Mouse (Mus musculus): ENCODE measurements around the gene Fstl3. TPM values are rescaled to one million over a fixed set of nuclear protein-coding genes. Genes with fewer than 3 reads are reported as not detected.

Gene Fstl3
- polyA plus RNA-seq, 1 experiment from 2014 or later = 0.58 TPM

DNA sequence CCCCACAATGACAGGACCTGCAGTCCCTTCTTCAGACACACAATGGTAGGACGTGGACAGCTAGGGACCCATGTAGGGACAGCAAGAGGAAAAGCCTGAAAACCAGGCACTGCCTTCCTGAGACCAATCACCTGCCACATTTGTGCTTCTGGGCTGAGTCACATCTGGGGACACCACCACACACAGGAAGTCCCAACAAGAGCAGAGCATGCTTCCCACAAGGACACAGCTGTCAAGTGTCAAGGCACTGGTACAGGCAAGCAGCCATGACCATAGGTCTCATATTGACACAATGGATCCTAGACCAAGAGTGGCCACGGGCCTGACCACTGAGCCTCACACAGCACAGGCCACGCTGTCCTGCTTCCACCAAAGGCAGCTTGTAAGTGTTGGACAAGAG lies 14.2 kb upstream of the Fstl3 start:
- ATAC-seq (ENCODE audit: low read depth) (no peak), DNase-seq (no peak)
- H3K4me3 ChIP-seq (replicated peaks) = no peak overlapping the region
- H3K27me3 ChIP-seq = no peaks in the 10 kb centered on the region
- no peaks in the 10 kb centered on the region for H3K9me3 ChIP-seq (replicated peaks)
- 77% methylated on average over 3 of the region's 3 CpGs for WGBS (ENCODE audit: insufficient replicate concordance)
- peaks cover 44% of the 10 kb centered on the region for H3K4me1 ChIP-seq (replicated peaks)
- H3K36me3 ChIP-seq = peaks cover 67% of the 10 kb centered on the region
- H3K27ac ChIP-seq = no peak overlapping the region
- no peak overlapping the region for H3K9ac ChIP-seq
- no peak overlapping the region for H3K4me2 ChIP-seq

DNA sequence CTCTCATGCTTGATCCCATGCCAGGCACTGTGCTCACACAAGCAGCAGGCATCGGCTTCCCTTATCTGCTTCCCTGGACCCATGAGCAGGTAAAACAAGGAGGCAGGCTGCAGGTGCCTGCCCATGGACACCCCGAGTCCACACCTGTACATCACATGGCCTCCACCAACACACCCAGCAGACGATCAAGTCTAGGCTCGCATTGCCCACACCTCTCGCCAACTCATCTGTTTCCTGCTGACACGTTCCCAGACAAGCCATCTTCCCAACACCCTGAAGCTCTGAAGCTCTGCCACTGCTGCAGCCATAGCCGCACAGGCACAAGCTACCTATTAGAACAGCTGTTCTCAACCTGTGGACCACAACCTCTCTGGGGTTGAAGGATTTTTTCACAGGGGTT lies 12.8 kb upstream of the Fstl3 start:
- DNase-seq (no peak), ATAC-seq (ENCODE audit: low read depth) (no peak)
- Histone ChIP-seq H3K9me3 (replicated peaks) (no peaks in the 10 kb centered on the region), H3K36me3 (peaks cover 54% of the 10 kb centered on the region), H3K4me3 (replicated peaks) (no peak overlapping the region), H3K9ac (0 out of 2 replicates have a peak overlapping the region, but pooled peaks have one; percentile 1), H3K4me1 (replicated peaks) (peaks cover 52% of the 10 kb centered on the region), H3K27ac (no peak overlapping the region), H3K27me3 (no peaks in the 10 kb centered on the region), H3K4me2 (0 out of 2 replicates have a peak overlapping the region, but pooled peaks have one; percentile 88)
- 67% methylated on average over 7 of the region's 7 CpGs for WGBS (ENCODE audit: insufficient replicate concordance)

DNA sequence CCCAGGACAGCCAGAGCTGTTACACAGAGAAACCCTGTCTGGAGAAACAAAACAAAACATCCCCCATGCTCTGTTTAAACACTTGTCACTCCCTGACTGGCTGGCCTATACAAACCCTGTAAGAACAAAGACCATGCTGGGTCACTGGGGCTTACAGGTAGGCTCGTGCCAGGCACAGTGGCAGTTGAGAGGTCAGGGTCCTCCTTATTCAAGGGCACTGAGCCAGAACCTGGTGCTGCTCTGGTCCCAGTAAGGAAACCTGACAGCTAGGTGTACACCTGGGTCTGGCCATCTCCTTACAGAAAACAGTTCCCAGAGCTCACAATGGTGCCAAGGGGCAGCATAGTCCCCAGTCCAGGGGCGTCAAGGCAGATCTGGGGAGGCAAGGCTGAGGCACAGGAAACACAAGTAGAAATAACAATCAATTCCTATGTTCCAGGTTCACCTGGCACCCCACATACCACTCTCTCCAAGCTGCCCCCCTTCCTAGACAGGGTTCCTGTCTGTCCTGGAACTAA lies 11.8 kb upstream of the Fstl3 start:
- Histone ChIP-seq H3K36me3 (peaks cover 45% of the 10 kb centered on the region), H3K4me3 (replicated peaks) (peak overlapping the region; percentile 95), H3K27ac (peak overlapping the region; percentile 92), H3K4me1 (replicated peaks) (peaks cover 52% of the 10 kb centered on the region), H3K27me3 (0 out of 2 replicates have a peak, but pooled peaks cover under 1% of the 10 kb centered on the region), H3K4me2 (peak overlapping the region; percentile 88), H3K9me3 (replicated peaks) (no peaks in the 10 kb centered on the region), H3K9ac (peak overlapping the region; percentile 96)
- no peak for ATAC-seq (ENCODE audit: low read depth)
- 74% methylated on average over 2 of the region's 2 CpGs for WGBS (ENCODE audit: insufficient replicate concordance)
- DNase-seq = no peak

DNA sequence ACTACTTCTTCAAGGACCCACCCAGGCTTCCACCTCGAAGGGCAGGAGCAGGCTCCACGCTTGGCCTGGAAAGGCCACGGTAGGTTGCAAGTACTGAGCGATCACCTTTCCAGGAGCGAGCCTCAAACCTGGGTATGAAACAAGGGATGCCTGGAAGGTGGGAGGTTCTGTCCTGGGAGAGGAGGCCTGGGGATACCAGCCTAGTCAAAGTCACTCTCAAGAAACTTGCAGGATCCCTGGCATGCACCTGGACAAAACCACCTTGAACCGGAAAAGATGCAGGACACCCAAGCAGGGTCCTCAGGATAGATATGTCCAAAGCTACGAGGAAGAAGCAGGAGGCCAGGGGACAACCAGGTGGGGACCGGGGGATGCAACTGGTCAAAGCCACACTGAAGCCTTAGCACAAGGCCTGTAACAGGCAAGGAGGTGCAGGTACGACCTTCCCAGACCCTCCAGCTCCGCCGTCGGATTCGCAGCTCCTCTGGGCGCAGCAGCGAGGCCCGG lies 11.0 kb upstream of the Fstl3 start:
- Histone ChIP-seq H3K4me3 (replicated peaks) (peak overlapping the region; percentile 95), H3K9me3 (replicated peaks) (no peaks in the 10 kb centered on the region), H3K36me3 (peaks cover 38% of the 10 kb centered on the region), H3K27me3 (0 out of 2 replicates have a peak, but pooled peaks cover 6% of the 10 kb centered on the region), H3K4me1 (replicated peaks) (peaks cover 52% of the 10 kb centered on the region), H3K4me2 (peak overlapping the region; percentile 88), H3K9ac (peak overlapping the region; percentile 96), H3K27ac (peak overlapping the region; percentile 92)
- DNase-seq = no peak
- 3% methylated on average over 16 of the region's 16 CpGs for WGBS (ENCODE audit: insufficient replicate concordance)
- no peak for ATAC-seq (ENCODE audit: low read depth)

DNA sequence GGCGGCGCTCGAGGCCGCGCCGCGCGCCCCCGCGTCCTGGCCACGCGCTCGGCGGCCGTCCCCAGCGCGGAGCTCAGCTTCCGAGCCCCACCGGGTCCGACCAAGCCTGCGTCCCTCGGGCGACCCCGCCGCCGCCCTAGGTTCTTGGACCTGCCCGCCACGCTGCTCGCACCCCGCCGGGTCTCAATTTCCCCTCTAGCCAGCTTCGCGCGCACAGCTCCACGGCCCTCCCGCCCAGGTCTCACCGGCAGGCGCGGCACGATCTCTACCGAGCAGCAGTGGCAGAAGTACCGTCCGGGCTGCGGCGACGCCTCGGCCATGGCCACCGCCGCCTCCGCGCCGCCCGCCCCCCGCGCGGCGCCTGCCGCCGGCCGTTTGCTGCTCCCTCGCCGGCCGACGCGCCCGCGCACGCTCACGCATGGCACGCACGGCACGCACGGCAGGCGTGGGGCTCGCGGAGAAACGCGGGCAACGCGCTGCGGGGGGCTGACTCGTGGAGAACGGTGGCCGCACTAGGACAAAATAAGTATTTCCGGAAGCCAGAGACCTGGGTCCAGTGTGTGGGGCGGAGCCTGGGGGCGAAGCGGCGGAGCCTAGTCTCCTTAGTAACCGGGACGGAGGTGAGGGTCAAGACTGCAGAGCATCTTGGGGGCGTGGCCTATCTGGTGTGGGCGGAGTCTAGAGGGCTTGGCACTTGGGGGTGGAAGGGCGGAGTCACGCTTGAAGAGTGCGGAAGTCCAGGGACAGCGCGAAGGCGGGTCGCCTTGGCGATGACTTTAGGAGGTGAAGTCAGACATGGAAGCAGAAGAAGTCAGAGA lies 10.4 kb upstream of the Fstl3 start, which contains the start of gene Rnf126:
Gene Rnf126, minus strand, starts transcription at position 445 of the 818 bp plus-strand sequence.
- H3K27me3 ChIP-seq = 0 out of 2 replicates have a peak, but pooled peaks cover 6% of the 10 kb centered on the region
- peak within 1 kb of the TSS; percentile 88 for H3K4me2 ChIP-seq
- H3K9me3 ChIP-seq (replicated peaks) = no peaks in the 10 kb centered on the region
- H3K4me3 ChIP-seq (replicated peaks) = peak within 1 kb of the TSS; percentile 95
- ATAC-seq (ENCODE audit: low read depth) = peak; percentile 90
- WGBS (ENCODE audit: insufficient replicate concordance) = under 1% methylated on average over 100 of the region's 101 CpGs
- peaks cover 52% of the 10 kb centered on the region for H3K4me1 ChIP-seq (replicated peaks)
- DNase-seq = peak; percentile 99
- H3K27ac ChIP-seq = peak within 1 kb of the TSS; percentile 92
- peaks cover 31% of the 10 kb centered on the region for H3K36me3 ChIP-seq
- H3K9ac ChIP-seq = peak within 1 kb of the TSS; percentile 96

DNA sequence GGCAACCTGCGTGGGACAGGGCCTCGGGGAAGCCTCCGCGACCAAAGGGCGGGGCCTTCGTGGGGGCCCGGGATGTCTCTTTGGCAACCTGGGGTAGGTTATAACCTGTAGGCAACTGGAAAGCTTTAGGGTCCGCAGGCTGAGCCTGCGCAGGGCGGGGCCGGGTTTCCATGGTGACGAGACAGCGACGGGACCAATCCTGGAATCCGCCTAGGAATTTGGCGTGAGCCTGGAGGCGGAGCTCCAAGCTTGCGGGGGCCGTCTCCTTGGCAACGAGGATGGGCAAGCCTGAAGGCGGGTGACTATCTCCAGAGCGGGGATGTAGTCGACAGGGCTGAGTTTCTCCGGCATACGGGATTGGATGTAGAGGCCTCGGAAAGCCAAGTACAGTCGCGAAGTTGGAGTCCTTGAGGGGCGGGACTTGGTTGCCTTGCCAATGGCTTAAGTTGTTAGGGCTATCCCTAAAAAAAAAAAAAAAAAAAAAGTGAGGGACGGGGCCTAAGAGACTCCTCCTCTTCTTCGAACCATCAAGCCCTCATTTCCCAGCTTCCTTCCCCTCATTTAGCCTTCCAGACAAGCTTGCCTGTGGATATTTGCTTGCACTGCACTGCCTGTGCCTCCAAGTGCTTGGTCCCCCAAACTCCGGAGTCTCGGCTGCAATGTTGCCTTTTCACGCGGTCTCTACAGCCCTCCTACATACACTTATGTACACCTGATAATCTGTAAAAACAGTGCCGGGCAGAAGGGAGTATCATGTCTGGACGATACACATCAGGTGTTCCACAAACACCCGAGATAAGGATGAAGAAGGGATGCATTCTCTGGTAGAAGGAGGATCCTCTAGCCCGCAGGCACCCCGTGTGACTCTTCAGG lies 9.5 kb upstream of the Fstl3 start:
- H3K36me3 ChIP-seq = peaks cover 22% of the 10 kb centered on the region
- ATAC-seq (ENCODE audit: low read depth) (peak; percentile 43), DNase-seq (peak; percentile 79)
- H3K9me3 ChIP-seq (replicated peaks) = no peaks in the 10 kb centered on the region
- H3K27ac ChIP-seq = peak overlapping the region; percentile 92
- peak overlapping the region; percentile 96 for H3K9ac ChIP-seq
- 0 out of 2 replicates have a peak, but pooled peaks cover 6% of the 10 kb centered on the region for H3K27me3 ChIP-seq
- H3K4me1 ChIP-seq (replicated peaks) = peaks cover 52% of the 10 kb centered on the region
- 10% methylated on average over 40 of the region's 40 CpGs for WGBS (ENCODE audit: insufficient replicate concordance)
- H3K4me2 ChIP-seq = peak overlapping the region; percentile 88
- peak overlapping the region; percentile 95 for H3K4me3 ChIP-seq (replicated peaks)

DNA sequence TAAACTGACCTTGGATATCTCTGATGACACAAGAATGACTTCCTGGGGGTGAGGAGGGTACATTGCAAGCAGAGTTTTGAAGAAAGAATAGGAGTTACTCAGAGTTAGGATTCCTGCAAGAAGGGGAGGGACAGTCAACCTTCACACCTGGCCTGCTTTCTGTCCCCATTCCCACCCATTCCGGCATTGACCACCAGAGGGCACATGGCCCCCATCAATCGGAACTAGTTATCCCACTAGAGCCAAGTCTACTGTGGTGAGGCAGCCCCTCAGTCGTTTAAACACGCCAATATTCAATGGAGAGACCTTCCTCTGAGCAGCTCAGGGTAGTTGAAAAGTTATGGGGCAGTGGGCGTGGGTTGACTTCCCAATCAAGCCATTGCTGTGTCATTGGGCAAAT lies 8.7 kb upstream of the Fstl3 start:
- H3K36me3 ChIP-seq = peaks cover 20% of the 10 kb centered on the region
- 0 out of 2 replicates have a peak, but pooled peaks cover 6% of the 10 kb centered on the region for H3K27me3 ChIP-seq
- no peak for ATAC-seq (ENCODE audit: low read depth)
- H3K27ac ChIP-seq = no peak overlapping the region
- no peak overlapping the region for H3K4me3 ChIP-seq (replicated peaks)
- WGBS (ENCODE audit: insufficient replicate concordance) = under 1% methylated on average over 5 of the region's 5 CpGs
- H3K9me3 ChIP-seq (replicated peaks) = no peaks in the 10 kb centered on the region
- peaks cover 46% of the 10 kb centered on the region for H3K4me1 ChIP-seq (replicated peaks)
- H3K9ac ChIP-seq = no peak overlapping the region
- peak; percentile 67 for DNase-seq
- no peak overlapping the region for H3K4me2 ChIP-seq

DNA sequence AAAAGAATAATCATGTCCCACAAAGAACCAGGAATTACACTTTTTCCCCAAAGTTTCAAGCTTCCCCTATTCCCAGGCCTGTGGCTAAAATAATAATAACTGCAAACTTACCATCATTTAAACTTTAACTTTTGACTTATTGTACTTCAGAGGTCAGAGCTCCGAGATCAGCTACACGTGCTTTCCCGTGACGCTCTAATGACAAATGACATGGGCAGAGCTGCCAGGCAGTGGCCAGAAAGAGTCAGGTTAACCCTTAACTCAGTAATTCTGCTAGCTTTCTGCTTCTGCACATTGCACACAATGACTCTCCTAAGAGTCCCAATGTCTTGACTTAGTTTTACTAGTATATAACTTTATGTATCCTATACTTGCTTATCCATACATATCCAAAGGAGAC lies 7.7 kb upstream of the Fstl3 start:
- Histone ChIP-seq H3K27me3 (0 out of 2 replicates have a peak, but pooled peaks cover 6% of the 10 kb centered on the region), H3K36me3 (peaks cover 11% of the 10 kb centered on the region; the same call in 1 of the 2 replicates), H3K4me1 (replicated peaks) (peaks cover 37% of the 10 kb centered on the region), H3K4me3 (replicated peaks) (no peak overlapping the region), H3K9me3 (replicated peaks) (no peaks in the 10 kb centered on the region), H3K9ac (no peak overlapping the region), H3K27ac (no peak overlapping the region), H3K4me2 (no peak overlapping the region)
- ATAC-seq (ENCODE audit: low read depth) (no peak), DNase-seq (no peak)
- 47% methylated on average over 4 of the region's 4 CpGs for WGBS (ENCODE audit: insufficient replicate concordance)

DNA sequence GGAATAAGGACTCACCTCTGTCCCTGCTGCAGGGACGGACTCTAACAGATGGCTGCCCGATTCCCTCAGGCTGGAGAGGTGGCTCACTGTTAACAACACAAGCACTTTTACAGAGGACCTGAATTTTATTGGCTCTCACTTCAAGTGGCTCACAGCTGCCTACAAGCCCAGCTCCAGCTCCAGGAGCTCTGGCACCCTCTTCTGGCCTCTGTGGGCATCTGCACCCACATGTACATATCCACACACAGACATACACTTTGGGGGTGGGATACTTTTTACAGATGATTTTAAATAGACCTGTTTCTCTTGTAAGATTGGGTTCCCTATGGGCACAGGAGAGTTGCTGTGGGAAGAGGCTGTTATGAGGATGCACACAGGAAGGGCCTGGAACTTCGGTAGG lies 4.8 kb upstream of the Fstl3 start:
- no peaks in the 10 kb centered on the region for H3K36me3 ChIP-seq
- no peak overlapping the region for H3K4me2 ChIP-seq
- DNase-seq (no peak), ATAC-seq (ENCODE audit: low read depth) (no peak)
- no peak overlapping the region for H3K9ac ChIP-seq
- H3K4me1 ChIP-seq (replicated peaks) = peaks cover 20% of the 10 kb centered on the region
- WGBS (ENCODE audit: insufficient replicate concordance) = 78% methylated on average over 3 of the region's 3 CpGs
- peaks cover 19% of the 10 kb centered on the region for H3K27me3 ChIP-seq
- H3K9me3 ChIP-seq (replicated peaks) = no peaks in the 10 kb centered on the region; the same call in 1 of the 2 replicates
- no peak overlapping the region for H3K4me3 ChIP-seq (replicated peaks)
- H3K27ac ChIP-seq = no peak overlapping the region

DNA sequence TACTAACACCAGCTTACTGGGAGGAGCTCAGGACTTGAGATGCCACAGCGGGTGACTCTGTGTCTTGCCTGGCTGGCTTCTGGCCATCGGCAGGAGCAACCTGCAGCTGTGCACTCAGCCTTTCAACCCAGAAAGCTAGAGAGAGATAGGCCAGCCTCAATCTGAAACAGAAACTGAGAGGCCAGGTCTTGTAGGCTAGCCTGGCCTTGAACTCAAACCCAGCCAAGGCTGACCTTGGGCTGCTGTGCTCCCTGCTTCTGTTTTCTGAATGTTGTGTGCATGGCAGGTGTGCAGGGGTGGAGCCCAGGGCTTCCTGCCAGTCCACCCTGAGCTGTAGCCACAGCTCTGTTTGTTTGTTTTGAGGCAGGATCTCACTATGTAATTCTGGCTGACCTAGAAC lies 3.9 kb upstream of the Fstl3 start:
- Histone ChIP-seq H3K4me2 (no peak overlapping the region), H3K4me3 (replicated peaks) (no peak overlapping the region), H3K27ac (no peak overlapping the region), H3K36me3 (no peaks in the 10 kb centered on the region), H3K4me1 (replicated peaks) (peaks cover 14% of the 10 kb centered on the region), H3K27me3 (peaks cover 28% of the 10 kb centered on the region), H3K9me3 (replicated peaks) (no peaks in the 10 kb centered on the region; the same call in 1 of the 2 replicates), H3K9ac (no peak overlapping the region)
- no peak for DNase-seq
- 81% methylated on average over 2 of the region's 2 CpGs for WGBS (ENCODE audit: insufficient replicate concordance)
- ATAC-seq (ENCODE audit: low read depth) = no peak

All from liver, embryonic 13.5 days (tissue).